Mouse (Mus musculus) monocyte, adult 5-6 weeks (primary cell): Measurements from ENCODE around the gene Nmnat1. TPM values are rescaled to one million over a fixed set of nuclear protein-coding genes. Genes with fewer than 3 reads are reported as not detected.
A peak's percentile ranks its signal among the peaks of the same experiment; 100 is the strongest.
"Not testable (repeated sequence)": the region's sequence is repeated elsewhere in the genome, so short reads cannot be mapped to it uniquely, and the experiment has no call there.

Experiments
- ATAC-seq: fragments of 153-309, 156-312 bp; replicated peaks from 2 replicates; pipeline ENCODE4 v1.8.0; 2017; ENCODE audit warnings: mild to moderate bottlenecking; ENCODE audit not compliant: low TSS enrichment, insufficient number of reproducible peaks, severe bottlenecking, poor library complexity, low FRiP score
- total RNA-seq: library from RNA; stranded (forward); fragments of 200-1000, 200-491, 200-594 nt; gene quantifications from 3 replicates; pipeline ENCODE4 v1.2.3, GENCODE M21; 2017

Nmnat1 gene
- total RNA-seq, 1 experiment from 2014 or later: 8.2 TPM

DNA sequence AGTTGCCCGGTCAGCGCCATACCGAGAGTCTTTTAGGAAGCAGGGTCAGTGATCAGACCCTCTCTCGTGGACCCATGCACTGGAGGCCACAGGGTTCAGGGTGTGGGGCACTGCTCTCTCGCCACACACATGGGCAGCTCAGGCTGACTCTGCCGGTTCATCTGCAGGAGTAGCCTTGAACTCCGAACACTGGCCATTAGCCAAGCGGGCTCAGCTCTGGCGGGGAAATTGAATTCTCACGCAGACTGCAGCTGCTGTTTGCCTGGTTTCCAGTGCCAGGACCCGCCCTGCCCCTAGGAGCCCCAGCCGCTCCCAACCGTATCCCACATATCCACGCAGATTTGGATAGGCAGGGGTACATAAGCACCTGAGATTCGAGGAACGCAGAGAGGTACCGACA is 30.7 kb downstream of the Nmnat1 start:
- no peak for ATAC-seq

DNA sequence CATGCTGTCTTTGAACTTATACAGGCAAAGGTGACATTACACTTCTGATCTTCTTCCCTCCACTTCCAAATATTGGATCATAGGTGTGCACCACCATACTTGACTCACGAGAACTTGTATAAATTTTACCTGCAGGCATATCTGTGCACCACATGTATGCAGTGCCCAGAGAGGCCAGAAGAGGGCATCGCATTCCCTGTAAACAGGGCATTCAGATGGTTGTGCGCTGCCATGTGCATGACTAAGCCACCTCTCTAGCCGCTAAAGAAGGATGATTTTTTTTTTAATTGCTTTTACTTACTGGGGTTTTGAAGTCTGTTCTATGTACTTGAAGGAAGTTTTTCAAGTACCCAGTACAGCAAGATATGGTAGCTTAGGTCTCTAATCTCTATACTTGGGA is 31.3 kb downstream of the Nmnat1 start:
- ATAC-seq: no peak

DNA sequence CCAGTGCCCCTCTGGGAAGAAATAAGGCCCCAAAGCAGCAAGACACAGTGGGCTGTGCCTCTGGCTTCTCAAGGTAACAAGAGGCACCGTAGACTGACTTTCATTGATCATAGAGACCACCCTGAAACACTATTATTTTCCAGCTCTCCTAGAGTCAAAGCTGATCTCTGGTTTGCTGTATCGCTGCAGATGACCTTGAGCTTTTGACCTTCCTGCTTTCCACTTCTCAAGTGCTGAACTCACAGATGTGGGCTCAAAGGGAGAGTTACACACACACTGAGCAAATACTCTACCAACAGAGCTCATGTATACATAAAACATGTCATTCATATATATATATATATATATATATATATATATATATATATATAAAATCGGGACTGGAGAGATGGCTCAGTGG is 34.4 kb downstream of the Nmnat1 start:
- ATAC-seq: no peak

DNA sequence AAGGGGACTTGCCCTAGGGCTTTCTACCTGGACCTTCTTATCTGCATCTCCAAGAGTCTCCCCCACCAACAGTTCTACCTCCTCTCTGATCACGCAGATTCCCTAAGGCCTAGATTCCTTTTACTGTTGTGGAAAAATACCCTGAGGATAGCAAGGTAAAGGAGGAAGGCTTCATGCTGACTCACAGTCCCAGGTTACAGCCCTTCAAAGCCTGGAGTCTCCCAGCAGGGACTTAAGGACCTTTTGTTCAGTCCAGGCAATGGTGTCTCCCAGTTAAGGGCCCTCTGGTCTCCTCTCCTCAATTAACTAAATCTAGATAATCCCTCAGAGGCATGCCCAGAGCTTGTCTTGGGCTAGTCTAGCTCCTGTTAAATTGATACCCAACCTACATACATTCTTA is 38.7 kb downstream of the Nmnat1 start:
- 0 out of 2 replicates have a peak, but pooled peaks have one; percentile 14 for ATAC-seq

DNA sequence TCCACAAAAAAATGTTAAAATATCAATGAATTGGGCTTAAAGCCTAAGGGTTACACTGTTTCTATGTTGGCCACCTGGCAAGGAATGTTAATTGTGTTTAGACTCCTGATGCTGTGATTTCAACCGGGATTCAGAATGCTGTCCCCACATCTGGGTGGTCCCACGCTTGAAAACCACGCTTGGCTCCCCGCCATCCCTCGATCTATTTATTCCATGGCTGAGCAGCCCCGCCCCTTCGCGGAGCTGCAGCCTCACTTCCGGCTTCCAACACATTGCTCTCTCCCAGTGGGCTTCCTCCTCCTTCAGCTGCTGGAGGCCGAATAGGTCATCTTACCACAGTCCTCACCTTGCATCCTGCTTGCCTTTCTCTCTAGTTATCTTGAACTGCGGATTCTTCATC is 39.1 kb downstream of the Nmnat1 start:
- ATAC-seq: no peak

DNA sequence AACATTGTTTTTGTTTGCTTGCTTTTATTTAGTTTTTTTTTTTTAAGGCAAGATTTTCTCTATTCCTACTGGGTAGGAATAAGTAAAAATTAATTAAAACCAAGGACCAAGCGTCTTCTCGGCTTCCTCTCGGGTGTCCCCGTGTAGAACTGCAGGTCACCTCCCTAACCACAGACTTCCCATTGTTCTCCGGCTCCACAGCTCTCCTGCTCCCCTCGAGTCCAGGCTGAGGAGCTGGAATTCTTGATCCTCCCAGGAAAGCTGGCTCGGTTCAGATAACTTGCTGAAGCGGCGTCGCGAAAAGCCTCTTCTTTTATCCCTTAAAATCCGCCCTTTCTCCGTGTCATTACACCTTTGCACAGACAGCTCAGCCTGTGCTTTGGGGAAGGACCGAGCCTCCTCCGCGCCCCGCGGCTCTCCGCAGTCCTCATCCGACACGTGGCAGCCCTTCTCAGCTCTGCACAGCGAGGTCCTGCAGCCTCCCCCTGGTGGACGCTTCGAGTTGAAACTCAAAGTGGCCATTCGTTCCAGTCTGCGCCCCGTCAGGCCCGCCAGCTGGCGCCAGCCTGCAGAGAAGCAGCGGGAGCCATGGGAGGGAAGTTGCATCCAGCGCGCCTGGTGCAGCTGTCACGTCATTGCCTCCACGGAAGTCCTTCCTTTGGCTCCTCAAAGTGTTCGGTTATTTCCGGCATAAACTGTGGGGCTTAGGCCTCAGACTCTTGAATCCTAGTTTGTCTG is 39.9 kb downstream of the Nmnat1 start:
- peak; percentile 99 for ATAC-seq

DNA sequence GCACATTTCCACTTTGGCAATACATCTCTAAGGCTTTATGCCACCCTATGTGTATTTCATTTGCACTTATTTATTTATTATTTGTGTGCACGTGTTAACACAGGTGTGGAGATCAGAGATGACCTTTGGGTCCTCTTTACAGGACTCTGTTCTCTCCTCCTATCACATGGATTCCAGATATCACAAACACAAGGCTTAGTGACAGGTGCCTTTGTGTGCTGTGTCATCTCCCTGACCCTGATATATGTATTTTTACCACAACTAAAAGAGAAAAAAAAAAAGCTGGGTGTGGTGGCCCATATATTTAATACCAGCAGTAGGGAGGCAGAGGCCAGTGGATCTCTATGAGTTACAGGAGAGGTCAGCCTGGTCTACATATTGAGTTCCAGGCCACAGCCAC is 40.5 kb downstream of the Nmnat1 start:
- ATAC-seq: no peak

DNA sequence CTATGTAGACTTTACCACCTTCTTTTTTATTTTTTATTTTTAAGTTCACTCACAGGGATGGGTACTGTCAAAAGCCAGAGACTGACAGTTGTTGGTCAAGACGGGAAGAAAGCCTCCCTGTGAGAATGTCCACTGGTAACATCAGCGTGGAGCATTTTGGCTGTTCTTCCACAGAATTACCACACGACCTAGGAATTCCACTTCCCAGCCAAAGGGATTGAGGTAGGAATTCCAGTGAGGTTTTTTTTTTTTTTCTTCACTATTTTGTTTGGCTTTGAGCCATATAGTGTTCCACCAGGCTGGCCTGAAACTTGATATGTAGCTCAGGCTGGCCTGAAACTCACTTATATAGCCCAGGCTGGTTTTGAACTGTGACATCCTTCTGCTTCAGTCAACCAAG is 42.6 kb downstream of the Nmnat1 start:
- ATAC-seq: no peak

DNA sequence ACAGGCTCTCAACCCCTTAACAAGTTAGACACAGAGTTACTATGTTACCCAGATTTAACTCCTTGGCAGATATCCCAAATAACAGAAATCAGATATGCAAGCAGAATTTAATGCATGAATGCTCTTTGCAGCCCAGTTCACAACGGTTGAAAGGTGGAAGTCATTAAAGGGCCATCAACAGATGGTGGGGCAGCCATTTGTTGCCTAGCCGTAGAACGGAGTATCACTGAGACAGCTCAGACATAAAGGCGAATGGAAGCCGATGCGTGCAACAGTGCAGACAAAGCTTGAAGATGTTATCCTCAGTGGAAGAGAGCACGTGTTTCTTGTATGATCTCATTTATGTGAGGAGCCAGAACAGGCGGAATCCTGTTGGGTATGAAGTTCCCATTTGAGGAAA is 44.4 kb downstream of the Nmnat1 start:
- ATAC-seq: no peak

DNA sequence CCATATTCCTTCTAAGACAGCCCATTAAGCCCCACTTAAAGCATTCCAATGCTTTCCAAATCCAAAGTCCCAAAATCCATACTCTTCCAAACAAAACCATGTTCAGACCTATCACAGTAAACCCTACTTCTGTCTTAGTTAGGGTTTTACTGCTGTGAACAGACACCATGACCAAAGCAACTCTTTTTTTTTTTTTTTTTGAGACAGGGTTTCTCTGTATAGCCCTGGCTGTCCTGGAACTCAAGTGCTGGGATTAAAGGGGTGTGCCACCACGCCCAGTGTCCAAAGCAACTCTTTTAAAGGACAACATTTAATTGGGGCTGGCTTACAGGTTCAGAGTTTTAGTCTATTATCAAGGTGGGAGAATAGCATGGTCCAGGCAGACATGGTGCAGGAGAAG is 53.1 kb downstream of the Nmnat1 start:
- ATAC-seq: not testable (repeated sequence)

DNA sequence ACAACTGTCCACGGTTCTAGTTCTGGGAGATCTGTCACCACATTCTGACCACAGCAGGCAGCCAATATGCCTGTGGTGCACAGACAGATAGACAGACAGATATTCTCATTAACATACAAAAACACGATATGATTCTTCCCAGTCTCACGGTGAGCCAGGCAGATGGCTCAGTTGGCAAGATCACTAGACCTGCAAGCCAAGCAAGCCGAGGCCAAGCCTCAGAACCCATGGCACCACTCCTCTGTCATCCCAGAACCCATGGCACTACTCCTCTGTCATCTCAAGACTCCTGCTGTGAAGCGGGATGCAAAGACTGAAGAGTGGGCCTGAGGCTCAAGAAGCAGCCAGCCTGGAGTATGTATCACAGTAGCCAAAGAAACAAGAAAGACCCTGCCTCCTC is 55.4 kb downstream of the Nmnat1 start:
- no peak for ATAC-seq

DNA sequence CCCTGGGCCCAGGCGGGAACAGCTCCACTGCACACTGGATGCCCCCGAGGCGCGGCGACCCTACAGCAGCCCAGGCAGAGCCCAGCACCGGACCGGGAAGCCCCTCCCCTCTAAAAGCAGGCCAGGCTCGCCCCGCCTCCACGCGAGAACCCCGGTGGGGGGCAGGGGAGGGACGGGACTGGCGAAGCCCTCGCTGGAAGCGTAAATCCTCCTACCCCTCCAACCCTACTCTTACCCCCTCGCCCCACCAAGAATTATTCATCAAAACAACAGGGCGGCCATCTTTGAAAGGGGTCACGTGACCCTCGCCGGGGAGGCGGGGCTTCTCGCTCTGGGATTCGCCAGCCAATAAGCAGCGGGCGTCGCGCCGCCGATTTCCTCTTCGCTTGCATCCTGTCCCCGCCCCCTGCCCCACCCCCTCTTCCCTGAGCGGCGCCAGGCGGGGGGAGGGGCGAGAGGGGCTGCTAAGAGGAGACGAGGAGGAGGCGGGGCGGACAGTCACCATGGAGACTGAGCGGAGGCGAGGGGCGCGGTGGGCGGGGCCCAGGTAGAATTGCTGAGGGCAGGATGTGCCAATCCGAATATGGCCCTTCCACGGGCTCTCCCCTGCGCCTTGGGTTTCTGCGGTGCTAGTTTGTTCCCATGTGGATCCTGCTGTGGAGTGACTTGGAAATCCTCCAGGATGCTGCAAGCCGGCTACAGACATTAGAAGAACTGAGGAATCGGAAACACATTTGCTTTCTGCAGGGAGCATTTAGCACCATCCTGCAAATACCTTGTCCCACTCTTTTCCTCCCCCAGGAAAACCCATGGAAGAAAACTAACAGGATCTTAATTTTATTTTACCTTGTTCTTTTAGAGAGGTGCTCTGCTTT is 58.4 kb downstream of the Nmnat1 start, which contains the start of gene Ube4b:
Ube4b (minus strand) TSS at position 425 of the 875 bp plus-strand sequence.
- ATAC-seq: peak; percentile 95

DNA sequence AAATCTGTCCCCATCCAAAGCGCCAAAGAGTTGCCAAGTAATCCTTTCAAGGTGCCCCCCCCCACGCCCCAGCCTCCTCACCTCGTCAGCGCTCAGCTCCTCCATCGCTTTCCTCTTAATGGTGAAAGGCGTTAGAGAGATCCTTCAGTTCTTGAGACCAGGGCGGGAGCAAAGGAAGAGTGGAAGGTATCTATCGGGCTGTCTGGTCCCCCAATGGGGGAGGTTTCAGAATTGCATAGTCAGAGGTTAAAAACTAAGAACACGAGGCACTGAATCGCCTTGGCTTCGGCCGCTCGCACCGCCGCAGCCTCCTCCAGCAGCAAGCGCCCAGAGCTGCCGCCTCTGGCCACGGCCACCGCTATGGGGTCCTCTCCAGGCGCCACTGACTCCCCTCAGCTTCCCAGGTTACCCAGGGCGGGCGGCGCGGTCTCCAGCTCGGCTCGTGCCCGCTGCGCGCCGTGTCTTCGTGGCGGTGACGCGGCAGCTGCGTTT is 59.2 kb downstream of the Nmnat1 start:
- no peak for ATAC-seq

DNA sequence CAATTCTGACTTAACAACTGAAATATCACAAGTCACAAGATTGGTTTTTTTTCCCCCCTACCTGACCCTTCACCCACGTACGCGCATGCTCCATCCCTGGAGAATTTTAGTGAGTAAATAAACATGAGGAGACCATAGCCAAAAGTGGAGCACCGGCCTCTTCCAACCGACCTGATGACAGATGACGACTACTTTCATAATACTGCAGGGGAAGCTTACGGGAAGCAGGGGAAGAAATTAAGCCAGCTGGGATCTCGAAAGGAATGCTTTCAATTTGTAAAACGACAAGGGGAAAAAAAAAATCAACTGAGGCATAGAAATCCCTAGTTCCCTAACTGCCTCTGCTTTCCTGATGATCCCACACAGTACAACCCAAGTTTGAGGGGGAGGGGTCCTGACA is 60.2 kb downstream of the Nmnat1 start:
- no peak for ATAC-seq

DNA sequence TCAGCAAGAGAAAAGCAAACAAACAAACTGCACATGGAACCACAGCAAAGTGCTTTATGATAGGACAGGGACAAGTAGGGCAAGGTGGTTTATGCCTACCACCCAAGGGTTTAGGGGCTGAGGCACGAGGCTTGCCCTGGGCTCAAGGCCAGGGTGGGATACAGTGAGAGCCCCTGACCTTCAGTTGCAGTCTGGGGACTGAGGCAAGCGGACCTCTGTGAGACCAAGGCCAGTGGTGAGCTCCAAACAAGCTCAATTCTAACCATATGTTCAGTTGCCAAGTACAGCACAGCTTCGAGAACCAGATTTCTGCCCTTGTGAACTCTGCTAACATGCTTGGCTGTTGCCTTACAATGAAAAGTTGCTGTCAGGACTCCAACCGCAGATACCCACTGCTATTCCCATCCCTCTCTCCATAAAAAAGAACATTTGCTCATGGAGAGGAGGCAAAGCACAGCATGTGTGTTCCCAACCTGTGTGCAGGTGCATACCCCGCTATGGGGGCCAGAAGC is 67.1 kb downstream of the Nmnat1 start:
- ATAC-seq: no peak

Other genes with a start within 250 kb of the Nmnat1 start
- gene Kif1b, start 177.5 kb downstream of the Nmnat1 start, total RNA-seq: 23.9 to 67.6 TPM (median 31.8 TPM) in 3 replicates
- 19.5 to 29.6 TPM (median 20.9 TPM) in 3 replicates for gene Ube4b, start 58.5 kb downstream of the Nmnat1 start, total RNA-seq
- gene Rbp7, start 30.2 kb downstream of the Nmnat1 start, total RNA-seq: not detected in 3 replicates
- gene Tmem274, start 7.8 kb downstream of the Nmnat1 start, total RNA-seq: not detected in 3 replicates
- gene Lzic, start within 50 bp of the Nmnat1 start, total RNA-seq: 10.3 to 60.8 TPM (median 52.7 TPM) in 3 replicates
- gene Ctnnbip1, start 33.0 kb upstream of the Nmnat1 start, total RNA-seq: 2.7 to 6.5 TPM (median 4.1 TPM) in 3 replicates
- 0.43 to 4.3 TPM (median 1.2 TPM) in 3 replicates for gene Clstn1, start 101.3 kb upstream of the Nmnat1 start, total RNA-seq
- 112 to 213 TPM (median 125 TPM) in 3 replicates for gene Pik3cd, start 217.4 kb upstream of the Nmnat1 start, total RNA-seq